ENCODE assay signal across 19 mouse cellular contexts in genomic region chr6:64797600-64797999, GRCm38 (mm10).
"Had no signal": no experiment of that assay in that cellular context is flagged by ENCODE, and none has a peak within 500 bp of the region (broad histone marks: within the 10 kb centered on the region; RNA-seq: fewer than 3 reads in every experiment).

No protein-coding gene starts in this region.

- DNase-seq: lung, adult 18-20 months; lung, embryonic 14.5 days; lung, postnatal 10 days; lung, postnatal 4 days; retina, postnatal 1 day; right cerebral cortex, adult 18-20 months; right cerebral cortex, postnatal 25 days; right cerebral cortex, postnatal 4 days; spleen, adult 18-20 months; thymus, adult 2 months; thymus, postnatal 25 days; thymus, postnatal 4 days had no signal

- H3K4me3 ChIP-seq: midbrain, embryonic 13.5 days; myocyte; stomach, embryonic 15.5 days had no signal

- H3K36me3 ChIP-seq: midbrain, embryonic 13.5 days; stomach, embryonic 15.5 days had no signal

- H3K9ac ChIP-seq: liver, embryonic 14.5 days; lung, embryonic 14.5 days; midbrain, embryonic 13.5 days; stomach, embryonic 15.5 days had no signal

- H3K4me1 ChIP-seq: stomach, embryonic 15.5 days had no signal

- H3K4me2 ChIP-seq: lung, embryonic 14.5 days; midbrain, embryonic 11.5 days; midbrain, embryonic 13.5 days; stomach, embryonic 15.5 days had no signal

- H3K9me3 ChIP-seq: midbrain, embryonic 13.5 days; stomach, embryonic 15.5 days had no signal

- ATAC-seq: midbrain, embryonic 13.5 days; midbrain, embryonic 16.5 days had no signal

- H3K27ac ChIP-seq: liver, embryonic 14.5 days; midbrain, embryonic 13.5 days; stomach, embryonic 15.5 days; stomach, postnatal 0 days had no signal

- H3K27me3 ChIP-seq: stomach, embryonic 15.5 days had no signal
